ENCODE assay signal across 14 mouse cellular contexts in genomic region chr2:105476028-105476677, GRCm38 (mm10).
A peak's percentile ranks its signal among the peaks of the same experiment; 100 is the strongest.
DNase-seq lines count a peak whose midpoint lies in the region; ATAC-seq lines count a peak whose summit lies in the region.
"Had no signal": no experiment of that assay in that cellular context is flagged by ENCODE, and none has a peak within 500 bp of the region (broad histone marks: within the 10 kb centered on the region; RNA-seq: fewer than 3 reads in every experiment).

No protein-coding gene starts in this region.

- no peaks in the 10 kb centered on the region for H3K27me3 ChIP-seq in forebrain, embryonic 11.5 days (ENCODE audit: control insufficient read depth, insufficient read depth, low read length)
- H3K27me3 ChIP-seq in forebrain, embryonic 14.5 days (replicated peaks; ENCODE audit: control insufficient read depth, insufficient read depth, low read length): no peaks in the 10 kb centered on the region
- H3K27me3 ChIP-seq in limb, embryonic 12.5 days: peaks cover 9% of the 10 kb centered on the region; the same call in 1 of the 2 replicates
- no peaks in the 10 kb centered on the region for H3K27me3 ChIP-seq in limb, embryonic 10.5 days (ENCODE audit: low read depth, poor library complexity, severe bottlenecking)
- no peaks in the 10 kb centered on the region for H3K27me3 ChIP-seq in midbrain, embryonic 16.5 days (ENCODE audit: control insufficient read depth, insufficient read depth, low read depth, low read length)
- H3K27me3 ChIP-seq: Patski had no signal

- no peak overlapping the region for H3K4me2 ChIP-seq in forebrain, embryonic 11.5 days (ENCODE audit: low read depth, low read length, severe bottlenecking)
- H3K4me2 ChIP-seq in forebrain, embryonic 14.5 days (ENCODE audit: low read length): no peak overlapping the region
- no peak overlapping the region for H3K4me2 ChIP-seq in limb, embryonic 12.5 days
- H3K4me2 ChIP-seq in midbrain, embryonic 16.5 days (ENCODE audit: low read length): no peak overlapping the region
- H3K4me2 ChIP-seq: forebrain, embryonic 12.5 days had no signal

- DNase-seq in forebrain, embryonic 11.5 days (ENCODE audit: low spot score): peak; percentile 41
- DNase-seq in forebrain, embryonic 14.5 days (ENCODE audit: low spot score): no peak
- no peak for DNase-seq in limb, embryonic 10.5 days (ENCODE audit: low spot score)
- DNase-seq in adrenal gland, postnatal 14 days: peak; percentile 37
- no peak for DNase-seq in gastrocnemius, postnatal 4 days (ENCODE audit: low spot score in 2 of 2)
- DNase-seq in B cell, adult 2 months: no peak
- DNase-seq: heart, postnatal 10 days; kidney, postnatal 25 days; lung, adult 2 months; retina, postnatal 1 day had no signal

- H3K9me3 ChIP-seq in forebrain, embryonic 11.5 days (ENCODE audit: control insufficient read depth, low read length): no peaks in the 10 kb centered on the region
- no peaks in the 10 kb centered on the region for H3K9me3 ChIP-seq in forebrain, embryonic 14.5 days (replicated peaks; ENCODE audit: control insufficient read depth, low read length)
- no peaks in the 10 kb centered on the region for H3K9me3 ChIP-seq in limb, embryonic 12.5 days
- no peaks in the 10 kb centered on the region for H3K9me3 ChIP-seq in limb, embryonic 10.5 days (replicated peaks)
- H3K9me3 ChIP-seq in midbrain, embryonic 16.5 days (replicated peaks; ENCODE audit: control insufficient read depth, low read length, poor library complexity, severe bottlenecking): no peaks in the 10 kb centered on the region
- H3K9me3 ChIP-seq: forebrain, embryonic 12.5 days had no signal

- no peaks in the 10 kb centered on the region for H3K4me1 ChIP-seq in forebrain, embryonic 11.5 days (replicated peaks; ENCODE audit: control insufficient read depth, insufficient read depth, low read length)
- no peaks in the 10 kb centered on the region for H3K4me1 ChIP-seq in forebrain, embryonic 14.5 days (ENCODE audit: control insufficient read depth, insufficient read depth, low read length)
- H3K4me1 ChIP-seq in limb, embryonic 12.5 days (replicated peaks): no peaks in the 10 kb centered on the region
- H3K4me1 ChIP-seq in limb, embryonic 10.5 days: no peaks in the 10 kb centered on the region
- no peaks in the 10 kb centered on the region for H3K4me1 ChIP-seq in midbrain, embryonic 16.5 days (ENCODE audit: control insufficient read depth, insufficient read depth, low read length)
- H3K4me1 ChIP-seq: forebrain, embryonic 12.5 days had no signal

- ATAC-seq in forebrain, embryonic 11.5 days (replicated peaks; ENCODE audit: low FRiP score): peak; percentile 55; the same call in 1 of the 2 replicates
- no peak for ATAC-seq in forebrain, embryonic 14.5 days
- peak; percentile 49; the same call in 1 of the 2 replicates for ATAC-seq in limb, embryonic 12.5 days (ENCODE audit: insufficient number of reproducible peaks, insufficient read depth, low FRiP score, low TSS enrichment, low read depth)
- ATAC-seq in midbrain, embryonic 16.5 days: 0 out of 2 replicates have a peak, but pooled peaks have one; percentile 28
- ATAC-seq: Patski had no signal

- no peak overlapping the region for H3K4me3 ChIP-seq in forebrain, embryonic 11.5 days (ENCODE audit: low read depth, low read length)
- H3K4me3 ChIP-seq in forebrain, embryonic 14.5 days (ENCODE audit: low read depth, low read length): no peak overlapping the region
- H3K4me3 ChIP-seq in limb, embryonic 12.5 days (replicated peaks): no peak overlapping the region
- H3K4me3 ChIP-seq in limb, embryonic 10.5 days: no peak overlapping the region
- no peak overlapping the region for H3K4me3 ChIP-seq in midbrain, embryonic 16.5 days (ENCODE audit: low read depth, low read length)
- H3K4me3 ChIP-seq: forebrain, embryonic 12.5 days had no signal

- H3K36me3 ChIP-seq in forebrain, embryonic 11.5 days (ENCODE audit: control insufficient read depth, insufficient read depth, low read length): no peaks in the 10 kb centered on the region
- H3K36me3 ChIP-seq in forebrain, embryonic 14.5 days (ENCODE audit: control insufficient read depth, insufficient read depth, low read length): no peaks in the 10 kb centered on the region
- H3K36me3 ChIP-seq in limb, embryonic 12.5 days: no peaks in the 10 kb centered on the region
- H3K36me3 ChIP-seq in limb, embryonic 10.5 days: no peaks in the 10 kb centered on the region
- H3K36me3 ChIP-seq in midbrain, embryonic 16.5 days (ENCODE audit: control insufficient read depth, insufficient read depth, low read length): no peaks in the 10 kb centered on the region
- H3K36me3 ChIP-seq: forebrain, embryonic 12.5 days had no signal

- WGBS in forebrain, embryonic 11.5 days: 86% methylated on average over 7 of the region's 7 CpGs
- 84% methylated on average over 7 of the region's 7 CpGs for WGBS in forebrain, embryonic 14.5 days
- WGBS in limb, embryonic 12.5 days: 76% methylated on average over 7 of the region's 7 CpGs
- WGBS in limb, embryonic 10.5 days: 71% methylated on average over 7 of the region's 7 CpGs
- 77% methylated on average over 7 of the region's 7 CpGs for WGBS in midbrain, embryonic 16.5 days

- no peak overlapping the region for H3K27ac ChIP-seq in forebrain, embryonic 11.5 days (ENCODE audit: low read depth, low read length)
- no peak overlapping the region for H3K27ac ChIP-seq in forebrain, embryonic 14.5 days (ENCODE audit: low read depth, low read length)
- no peak overlapping the region for H3K27ac ChIP-seq in limb, embryonic 12.5 days
- H3K27ac ChIP-seq in limb, embryonic 10.5 days: no peak overlapping the region
- no peak overlapping the region for H3K27ac ChIP-seq in midbrain, embryonic 16.5 days (ENCODE audit: low read length)
- H3K27ac ChIP-seq: forebrain, embryonic 12.5 days had no signal

- no peak overlapping the region for H3K9ac ChIP-seq in forebrain, embryonic 11.5 days (ENCODE audit: low read length)
- no peak overlapping the region for H3K9ac ChIP-seq in forebrain, embryonic 14.5 days (ENCODE audit: low read length)
- H3K9ac ChIP-seq in limb, embryonic 12.5 days (replicated peaks): no peak overlapping the region
- no peak overlapping the region for H3K9ac ChIP-seq in midbrain, embryonic 16.5 days (ENCODE audit: low read depth, low read length)
- H3K9ac ChIP-seq: forebrain, embryonic 12.5 days had no signal

Comparison
In these comparisons a context has a peak if more than half of its experiments do, and no peak if none do; other contexts are left out.
1. DNase-seq: peak in forebrain, embryonic 11.5 days (single experiment) and adrenal gland, postnatal 14 days (single experiment); none in forebrain, embryonic 14.5 days (single experiment), limb, embryonic 10.5 days (single experiment), gastrocnemius, postnatal 4 days (0 of 2) and B cell, adult 2 months (0 of 2).